Mouse (Mus musculus): ENCODE measurements around the gene Nol6. TPM values are rescaled to one million over a fixed set of nuclear protein-coding genes. Genes with fewer than 3 reads are reported as not detected.
"Not testable (repeated sequence)": the region's sequence is repeated elsewhere in the genome, so short reads cannot be mapped to it uniquely, and the experiment has no call there.

Nol6 gene
- polyA plus RNA-seq, 1 experiment from 2014 or later, result 30.0 TPM

- WGBS, result 77% methylated on average over 1 of the region's 1 CpGs
- ATAC-seq (ENCODE audit: low FRiP score), result no peak
- H3K27ac ChIP-seq, result no peak overlapping the region
These were observed 31.3 kb downstream of the Nol6 start for GRCm38 (mm10) chr4:41092958-41093357.

GRCm38 (mm10) chr4:41091391-41091790 lies 32.9 kb downstream of the Nol6 start:
- no peak for ATAC-seq (ENCODE audit: low FRiP score)
- H3K4me3 ChIP-seq (replicated peaks), result no peak overlapping the region
- no peaks in the 10 kb centered on the region for H3K9me3 ChIP-seq
- peaks cover 8% of the 10 kb centered on the region for H3K27me3 ChIP-seq
- H3K4me1 ChIP-seq, result no peaks in the 10 kb centered on the region
- H3K36me3 ChIP-seq (replicated peaks), result no peaks in the 10 kb centered on the region
- H3K4me2 ChIP-seq, result no peak overlapping the region
- 60% methylated on average over 3 of the region's 3 CpGs for WGBS
- H3K9ac ChIP-seq, result no peak overlapping the region
- no peak overlapping the region for H3K27ac ChIP-seq

More at GRCm38 (mm10) chr4:41092958-41093357, 31.3 kb downstream of the Nol6 start:
- H3K4me3 ChIP-seq (replicated peaks), result no peak overlapping the region
- peaks cover 5% of the 10 kb centered on the region for H3K4me1 ChIP-seq
- H3K9me3 ChIP-seq, result no peaks in the 10 kb centered on the region
- no peak overlapping the region for H3K9ac ChIP-seq
- H3K4me2 ChIP-seq, result no peak overlapping the region
- H3K36me3 ChIP-seq (replicated peaks), result no peaks in the 10 kb centered on the region
- H3K27me3 ChIP-seq, result peaks cover 24% of the 10 kb centered on the region

- H3K36me3 ChIP-seq (replicated peaks), result no peaks in the 10 kb centered on the region
- no peaks in the 10 kb centered on the region for H3K4me1 ChIP-seq
- no peak overlapping the region for H3K27ac ChIP-seq
- H3K4me2 ChIP-seq, result no peak overlapping the region
- H3K4me3 ChIP-seq (replicated peaks), result no peak overlapping the region
- H3K9ac ChIP-seq, result no peak overlapping the region
- no peaks in the 10 kb centered on the region for H3K9me3 ChIP-seq
- H3K27me3 ChIP-seq, result no peaks in the 10 kb centered on the region
- 81% methylated on average over 2 of the region's 2 CpGs for whole genome bisulfite sequencing
- ATAC-seq (ENCODE audit: low FRiP score), result no peak
These were observed 34.5 kb downstream of the Nol6 start for GRCm38 (mm10) chr4:41089705-41090104.

- Histone ChIP-seq H3K9me3 (no peaks in the 10 kb centered on the region), H3K4me1 (no peaks in the 10 kb centered on the region), H3K9ac (no peak overlapping the region), H3K27ac (no peak overlapping the region), H3K27me3 (no peaks in the 10 kb centered on the region), H3K4me2 (no peak overlapping the region), H3K36me3 (replicated peaks) (no peaks in the 10 kb centered on the region), H3K4me3 (replicated peaks) (no peak overlapping the region)
- ATAC-seq (ENCODE audit: low FRiP score), result no peak
- WGBS, result 85% methylated on average over 4 of the region's 4 CpGs
These were observed 35.1 kb downstream of the Nol6 start for GRCm38 (mm10) chr4:41089189-41089588.

GRCm38 (mm10) chr4:41087459-41088298 lies 36.6 kb downstream of the Nol6 start:
- no peaks in the 10 kb centered on the region for H3K36me3 ChIP-seq (replicated peaks)
- H3K27me3 ChIP-seq, result no peaks in the 10 kb centered on the region
- no peaks in the 10 kb centered on the region for H3K4me1 ChIP-seq
- 90% methylated on average over 16 of the region's 16 CpGs for WGBS
- H3K9ac ChIP-seq, result no peak overlapping the region
- no peak overlapping the region for H3K4me2 ChIP-seq
- no peak overlapping the region for H3K4me3 ChIP-seq (replicated peaks)
- H3K27ac ChIP-seq, result no peak overlapping the region
- ATAC-seq (ENCODE audit: low FRiP score), result no peak
- H3K9me3 ChIP-seq, result no peaks in the 10 kb centered on the region

GRCm38 (mm10) chr4:41086947-41087346 lies 37.3 kb downstream of the Nol6 start:
- no peaks in the 10 kb centered on the region for H3K27me3 ChIP-seq
- no peak overlapping the region for H3K27ac ChIP-seq
- H3K4me1 ChIP-seq, result no peaks in the 10 kb centered on the region
- no peaks in the 10 kb centered on the region for H3K36me3 ChIP-seq (replicated peaks)
- WGBS, result 86% methylated on average over 9 of the region's 9 CpGs
- no peak overlapping the region for H3K4me2 ChIP-seq
- H3K4me3 ChIP-seq (replicated peaks), result no peak overlapping the region
- H3K9ac ChIP-seq, result no peak overlapping the region
- ATAC-seq (ENCODE audit: low FRiP score), result no peak
- no peaks in the 10 kb centered on the region for H3K9me3 ChIP-seq

- no peak overlapping the region for H3K4me2 ChIP-seq
- 86% methylated on average over 4 of the region's 4 CpGs for WGBS
- no peak overlapping the region for H3K4me3 ChIP-seq (replicated peaks)
- no peaks in the 10 kb centered on the region for H3K4me1 ChIP-seq
- H3K36me3 ChIP-seq (replicated peaks), result no peaks in the 10 kb centered on the region
- no peaks in the 10 kb centered on the region for H3K9me3 ChIP-seq
- H3K9ac ChIP-seq, result no peak overlapping the region
- H3K27ac ChIP-seq, result no peak overlapping the region
- ATAC-seq (ENCODE audit: low FRiP score), result no peak
- no peaks in the 10 kb centered on the region for H3K27me3 ChIP-seq
These were observed 39.4 kb downstream of the Nol6 start for GRCm38 (mm10) chr4:41084819-41085218.

GRCm38 (mm10) chr4:41082803-41083202 lies 41.5 kb downstream of the Nol6 start:
- not testable (repeated sequence) for ATAC-seq (ENCODE audit: low FRiP score); H3K36me3 ChIP-seq (replicated peaks); H3K4me1 ChIP-seq; H3K27me3 ChIP-seq; H3K27ac ChIP-seq; H3K9me3 ChIP-seq; H3K4me3 ChIP-seq (replicated peaks); H3K9ac ChIP-seq; H3K4me2 ChIP-seq
- WGBS, result 73% methylated on average over 4 of the region's 4 CpGs

GRCm38 (mm10) chr4:41081733-41082132 lies 42.5 kb downstream of the Nol6 start:
- Histone ChIP-seq H3K9ac (no peak overlapping the region), H3K27me3 (no peaks in the 10 kb centered on the region), H3K36me3 (replicated peaks) (no peaks in the 10 kb centered on the region), H3K4me3 (replicated peaks) (no peak overlapping the region), H3K27ac (no peak overlapping the region), H3K4me1 (no peaks in the 10 kb centered on the region), H3K9me3 (no peaks in the 10 kb centered on the region), H3K4me2 (no peak overlapping the region)
- WGBS, result 81% methylated on average over 5 of the region's 5 CpGs
- no peak for ATAC-seq (ENCODE audit: low FRiP score)

GRCm38 (mm10) chr4:41078726-41079125 lies 45.5 kb downstream of the Nol6 start:
- H3K4me1 ChIP-seq, result no peaks in the 10 kb centered on the region
- ATAC-seq (ENCODE audit: low FRiP score), result no peak
- H3K4me3 ChIP-seq (replicated peaks), result no peak overlapping the region
- no peaks in the 10 kb centered on the region for H3K36me3 ChIP-seq (replicated peaks)
- no peak overlapping the region for H3K9ac ChIP-seq
- H3K27me3 ChIP-seq, result no peaks in the 10 kb centered on the region
- WGBS, result 84% methylated on average over 6 of the region's 6 CpGs
- H3K9me3 ChIP-seq, result no peaks in the 10 kb centered on the region
- no peak overlapping the region for H3K27ac ChIP-seq
- no peak overlapping the region for H3K4me2 ChIP-seq

GRCm38 (mm10) chr4:41074461-41074860 lies 49.8 kb downstream of the Nol6 start:
- Histone ChIP-seq H3K9ac (no peak overlapping the region), H3K4me1 (no peaks in the 10 kb centered on the region), H3K27me3 (no peaks in the 10 kb centered on the region), H3K4me3 (replicated peaks) (no peak overlapping the region), H3K9me3 (no peaks in the 10 kb centered on the region), H3K27ac (no peak overlapping the region), H3K4me2 (no peak overlapping the region), H3K36me3 (replicated peaks) (no peaks in the 10 kb centered on the region)
- ATAC-seq (ENCODE audit: low FRiP score), result no peak
- 84% methylated on average over 6 of the region's 6 CpGs for WGBS

GRCm38 (mm10) chr4:41073008-41073817 lies 51.0 kb downstream of the Nol6 start:
- H3K4me1 ChIP-seq, result no peaks in the 10 kb centered on the region
- no peak overlapping the region for H3K4me2 ChIP-seq
- ATAC-seq (ENCODE audit: low FRiP score), result no peak
- no peak overlapping the region for H3K9ac ChIP-seq
- no peaks in the 10 kb centered on the region for H3K9me3 ChIP-seq
- H3K27me3 ChIP-seq, result no peaks in the 10 kb centered on the region
- 83% methylated on average over 12 of the region's 12 CpGs for WGBS
- H3K27ac ChIP-seq, result no peak overlapping the region
- no peak overlapping the region for H3K4me3 ChIP-seq (replicated peaks)
- H3K36me3 ChIP-seq (replicated peaks), result no peaks in the 10 kb centered on the region
